Mouse (Mus musculus) liver, postnatal 0 days (tissue): ENCODE measurements around the gene Btrc.

ENCODE experiments used
- CTCF ChIP-seq: sonication (generic); IDR thresholded peaks from 2 replicates; pipeline ENCODE4 v1.5.1; 2016; ENCODE audit warnings: antibody characterized with exemption, low read depth
- EP300 ChIP-seq: IDR thresholded peaks from 2 replicates; pipeline ENCODE4 v1.6.1; 2016; ENCODE audit warnings: antibody characterized with exemption, low read depth, mild to moderate bottlenecking

GRCm38 (mm10) chr19:45321062-45321461 lies 42.5 kb upstream of the Btrc start:
- TF ChIP-seq CTCF (no peak), EP300 (no peak)
